Mouse (Mus musculus) myocyte (in vitro differentiated cells): Measurements from ENCODE around the gene Cenpp.

Experiments
- CEBPB ChIP-seq: IDR thresholded peaks from 2 replicates; pipeline ENCODE4 v1.6.1; 2011; ENCODE audit warnings: mild to moderate bottlenecking, moderate library complexity; ENCODE audit not compliant: poor library complexity, insufficient read depth, severe bottlenecking
- E2F4 ChIP-seq: IDR thresholded peaks from one replicate; pipeline ENCODE4 v1.6.1; 2011; ENCODE audit warnings: mild to moderate bottlenecking, control low read depth, moderate library complexity; ENCODE audit not compliant: insufficient read depth
- MAX ChIP-seq: IDR thresholded peaks from one replicate; pipeline ENCODE4 v1.6.1; 2011; ENCODE audit warnings: low read depth, mild to moderate bottlenecking, control low read depth
- MYOD1 ChIP-seq, 3 experiments: IDR thresholded peaks; one replicate each; pipeline ENCODE4 v1.6.1; 2011; ENCODE audit warnings: control low read depth in 2 of 3, low read depth in 2 of 3, mild to moderate bottlenecking in 2 of 3, moderate library complexity in 1 of 3; ENCODE audit not compliant: insufficient read length in 2 of 3, control insufficient read depth in 1 of 3
- MYOG ChIP-seq, 3 experiments: IDR thresholded peaks; one replicate each; pipeline ENCODE4 v1.6.1; 2011; ENCODE audit warnings: control low read depth in 2 of 3, low read depth in 2 of 3, mild to moderate bottlenecking in 2 of 3; ENCODE audit not compliant: insufficient read length in 2 of 3, control insufficient read depth in 1 of 3, insufficient read depth in 1 of 3
- POLR2A ChIP-seq: IDR thresholded peaks from one replicate; pipeline ENCODE4 v1.6.1; 2011; ENCODE audit warnings: low read depth, mild to moderate bottlenecking, control low read depth, moderate library complexity; ENCODE audit not compliant: insufficient read length
- POLR2AphosphoS2 ChIP-seq: IDR thresholded peaks from one replicate; pipeline ENCODE4 v1.6.1; 2011; ENCODE audit warnings: low read depth, control low read depth; ENCODE audit not compliant: insufficient read length
- SRF ChIP-seq: IDR thresholded peaks from one replicate; pipeline ENCODE4 v1.6.1; 2011; ENCODE audit warnings: low read depth; ENCODE audit not compliant: control insufficient read depth, insufficient read length
- TCF12 ChIP-seq: IDR thresholded peaks from one replicate; pipeline ENCODE4 v1.6.1; 2011; ENCODE audit warnings: mild to moderate bottlenecking, control low read depth; ENCODE audit not compliant: poor library complexity, insufficient read depth, severe bottlenecking
- TCF3 ChIP-seq: IDR thresholded peaks from one replicate; pipeline ENCODE4 v1.6.1; 2011; ENCODE audit warnings: low read depth, control low read depth; ENCODE audit not compliant: insufficient read length
- USF1 ChIP-seq: IDR thresholded peaks from one replicate; pipeline ENCODE4 v1.6.1; 2011; ENCODE audit warnings: low read depth, mild to moderate bottlenecking, control low read depth, moderate library complexity

DNA sequence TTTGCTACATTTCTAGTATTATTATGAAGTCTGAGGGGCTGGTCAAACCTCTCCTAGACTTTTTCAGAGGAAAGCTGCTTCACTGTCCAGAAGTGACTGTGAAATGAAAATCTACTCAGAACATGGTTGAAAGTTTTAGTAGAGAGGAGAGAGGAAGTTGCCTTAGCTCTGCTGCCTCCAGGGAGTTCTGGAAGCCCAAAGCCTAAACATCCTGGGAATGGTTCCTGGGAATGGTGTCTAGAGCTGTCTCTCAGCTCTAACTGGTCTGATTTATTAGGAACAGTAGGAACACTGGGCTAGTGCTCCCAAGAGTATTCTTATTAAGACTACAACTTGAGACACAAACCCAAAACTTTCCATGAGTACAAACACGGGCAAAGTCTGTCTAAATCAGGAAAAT is 106.1 kb downstream of the Cenpp start:
- TF ChIP-seq USF1 (no peak), TCF12 (no peak), CEBPB (no peak), E2F4 (no peak), POLR2A (no peak), MYOD1 (IDR thresholded peaks at IDR 0.05; ENCODE audit: control insufficient read depth in 1 of 3, insufficient read length in 2 of 3, low read depth in 2 of 3) (no peak), MAX (no peak), POLR2AphosphoS2 (no peak), MYOG (IDR thresholded peaks at IDR 0.05; ENCODE audit: control insufficient read depth in 1 of 3, insufficient read depth in 1 of 3, insufficient read length in 2 of 3, low read depth in 2 of 3) (no peak), SRF (no peak), TCF3 (no peak)
